ENCODE assay signal across 9 mouse cellular contexts in the genomic region with DNA sequence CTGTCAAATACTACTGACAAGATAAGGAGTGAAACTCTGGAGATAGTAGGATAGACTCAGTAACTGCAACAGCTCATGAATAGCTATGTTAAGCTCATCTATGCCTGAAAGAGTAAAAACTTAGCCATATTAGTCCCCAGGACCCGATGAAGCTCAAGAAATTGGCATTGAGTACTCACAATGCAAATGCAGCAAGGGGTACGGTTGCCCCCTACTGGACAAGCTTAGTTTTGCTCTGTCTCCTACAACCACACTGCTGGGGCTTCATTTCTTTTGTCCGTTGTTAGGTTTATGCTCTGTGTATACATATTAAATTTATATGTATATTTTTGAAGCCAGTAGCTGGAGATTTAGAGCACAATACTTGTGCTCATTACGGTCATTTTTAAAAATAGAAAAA.
DNase-seq lines count a peak whose midpoint lies in the region; ATAC-seq and TF ChIP-seq lines count a peak whose summit lies in the region.
"Had no signal": no experiment of that assay in that cellular context is flagged by ENCODE, and none has a peak within 500 bp of the region (broad histone marks: within the 10 kb centered on the region; RNA-seq: fewer than 3 reads in every experiment).

No protein-coding gene starts in this region.

- TF ChIP-seq CTCF in liver, postnatal 0 days (IDR thresholded peaks at IDR 0.05; ENCODE audit: low read depth) = peak; percentile 50

- ATAC-seq in heart, embryonic 12.5 days (ENCODE audit: insufficient number of reproducible peaks, low FRiP score) = no peak
- ATAC-seq in liver, postnatal 0 days = no peak

- H3K4me1 ChIP-seq in heart, embryonic 12.5 days (replicated peaks) = no peaks in the 10 kb centered on the region
- no peaks in the 10 kb centered on the region for H3K4me1 ChIP-seq in liver, postnatal 0 days (ENCODE audit: insufficient read depth)

- intact Hi-C loops in heart, postnatal 10 days (cut with DNase I) = no loop called here

- H3K4me3 ChIP-seq in heart, embryonic 12.5 days = no peak overlapping the region
- no peak overlapping the region for H3K4me3 ChIP-seq in liver, postnatal 0 days (ENCODE audit: low read depth, low read length)

- H3K27me3 ChIP-seq in heart, embryonic 12.5 days (replicated peaks) = no peaks in the 10 kb centered on the region
- no peaks in the 10 kb centered on the region for H3K27me3 ChIP-seq in liver, postnatal 0 days (ENCODE audit: insufficient read depth, low read length)

- H3K9me3 ChIP-seq in heart, embryonic 12.5 days (replicated peaks) = peaks cover 27% of the 10 kb centered on the region; the same call in 1 of the 2 replicates
- H3K9me3 ChIP-seq in liver, postnatal 0 days (ENCODE audit: low read length) = peaks cover 3% of the 10 kb centered on the region

- no peaks in the 10 kb centered on the region for H3K36me3 ChIP-seq in heart, embryonic 12.5 days
- no peaks in the 10 kb centered on the region for H3K36me3 ChIP-seq in liver, postnatal 0 days (replicated peaks; ENCODE audit: insufficient read depth, low read length)

- no peak overlapping the region for H3K9ac ChIP-seq in heart, embryonic 12.5 days
- no peak overlapping the region for H3K9ac ChIP-seq in liver, postnatal 0 days (replicated peaks)

- H3K27ac ChIP-seq in heart, embryonic 12.5 days (ENCODE audit: poor library complexity, severe bottlenecking) = no peak overlapping the region
- no peak overlapping the region for H3K27ac ChIP-seq in liver, postnatal 0 days (ENCODE audit: low read depth)

- TF ChIP-seq EP300 in liver, postnatal 0 days (IDR thresholded peaks at IDR 0.05; ENCODE audit: low read depth) = no peak

- DNase-seq in heart, postnatal 10 days = peak; percentile 5
- DNase-seq in liver, postnatal 0 days = no peak
- DNase-seq in liver (no peak), NIH3T3 (ENCODE audit: low read depth) (peak; percentile 57)
- DNase-seq in mesoderm, embryonic 11.5 days (ENCODE audit: low read depth, low spot score) = peak; percentile 17
- DNase-seq in thymus, postnatal 4 days = no peak

- WGBS in heart, embryonic 12.5 days = 72% methylated on average over 4 of the region's 4 CpGs
- WGBS in liver, postnatal 0 days (ENCODE audit: insufficient replicate concordance) = 71% methylated on average over 4 of the region's 4 CpGs

- H3K4me2 ChIP-seq in heart, embryonic 12.5 days = no peak overlapping the region
- no peak overlapping the region for H3K4me2 ChIP-seq in liver, postnatal 0 days (ENCODE audit: low read depth, low read length)
- H3K4me2 ChIP-seq: heart, embryonic 11.5 days; midbrain, embryonic 11.5 days had no signal

Comparison
In these comparisons a context has a peak if more than half of its experiments do, and no peak if none do; other contexts are left out.
1. DNase-seq: peak in heart, postnatal 10 days (2 of 2), NIH3T3 (single experiment) and mesoderm, embryonic 11.5 days (single experiment); none in liver, postnatal 0 days (single experiment), liver (single experiment) and thymus, postnatal 4 days (single experiment).